Mouse (Mus musculus) ovary, adult 10 weeks (tissue): ENCODE data around the gene Defb35. TPM values are rescaled to one million over a fixed set of nuclear protein-coding genes. Genes with fewer than 3 reads are reported as not detected.

Experiments
- polyA plus RNA-seq: library from polyadenylated mRNA; stranded (reverse); fragments of 350-450 nt; fragmentation: Illumina TruSeq; extraction: RNeasy Lipid Tissue Mini Kit (QIAGEN cat#74804); gene quantifications from one replicate; pipeline ENCODE4 v1.2.3, GENCODE M21; 2014

The Defb35 gene
- polyA plus RNA-seq = not detected

GRCm38 (mm10) chr8:21938052-21938451 is at the start of gene Defb35:
TSS of gene Defb35 (plus strand) at chr8:21938352.

GRCm38 (mm10) chr8:21906290-21906689 is 31.9 kb upstream of the Defb35 start, which contains the start of gene Defb11:
TSS of gene Defb11 (minus strand) at chr8:21906412.

GRCm38 (mm10) chr8:21932610-21933009 is 5.5 kb upstream of the Defb35 start, which contains the start of gene Defb15:
TSS of gene Defb15 (minus strand) at chr8:21932710.

GRCm38 (mm10) chr8:21946462-21946861 is 8.3 kb downstream of the Defb35 start, which contains the start of gene Defb13:
TSS of gene Defb13 (plus strand) at chr8:21946762.

GRCm38 (mm10) chr8:21958414-21958813 is 20.3 kb downstream of the Defb35 start, which contains the start of gene Fam90a1a:
TSS of gene Fam90a1a (plus strand) at chr8:21958714.

GRCm38 (mm10) chr8:21969475-21969874 is 31.3 kb downstream of the Defb35 start, which contains the start of gene Ccdc70:
TSS of gene Ccdc70 (plus strand) at chr8:21969775.

Other genes with a start within 250 kb of the Defb35 start
- gene AY761184, start 234.7 kb upstream of the Defb35 start, polyA plus RNA-seq = not detected
- gene Defa24, start 203.9 kb upstream of the Defb35 start, polyA plus RNA-seq = not detected
- not detected for gene Defb50, start 114.8 kb upstream of the Defb35 start, polyA plus RNA-seq
- not detected for gene Defb2, start 98.4 kb upstream of the Defb35 start, polyA plus RNA-seq
- not detected for gene Defb10, start 79.5 kb upstream of the Defb35 start, polyA plus RNA-seq
- gene Defb9, start 52.9 kb upstream of the Defb35 start, polyA plus RNA-seq = not detected
- not detected for gene Defb11, start 31.9 kb upstream of the Defb35 start, polyA plus RNA-seq
- gene Defb15, start 5.6 kb upstream of the Defb35 start, polyA plus RNA-seq = not detected
- not detected for gene Defb13, start 8.4 kb downstream of the Defb35 start, polyA plus RNA-seq
- 0.31 TPM for gene Fam90a1a, start 20.4 kb downstream of the Defb35 start, polyA plus RNA-seq
- not detected for gene Ccdc70, start 31.4 kb downstream of the Defb35 start, polyA plus RNA-seq
- not detected for gene Atp7b, start 122.0 kb downstream of the Defb35 start, polyA plus RNA-seq
- 52.7 TPM for gene Alg11, start 122.4 kb downstream of the Defb35 start, polyA plus RNA-seq
- 8.5 TPM for gene Nek5, start 186.7 kb downstream of the Defb35 start, polyA plus RNA-seq
- 2.8 TPM for gene Nek3, start 228.1 kb downstream of the Defb35 start, polyA plus RNA-seq
- 39.4 TPM for gene Ckap2, start 247.5 kb downstream of the Defb35 start, polyA plus RNA-seq